Mouse (Mus musculus): ENCODE data around the gene Cmtm7.
A peak's percentile ranks its signal among the peaks of the same experiment; 100 is the strongest.

The Cmtm7 gene

GRCm38 (mm10) chr9:114794491-114794890 lies 12.8 kb upstream of the Cmtm7 start:
- no peak for DNase-seq

- no peak for DNase-seq
Measured at GRCm38 (mm10) chr9:114793764-114794295, 12.2 kb upstream of the Cmtm7 start.

GRCm38 (mm10) chr9:114789989-114790388 lies 8.3 kb upstream of the Cmtm7 start:
- no peak for DNase-seq

- no peak for DNase-seq
Measured at GRCm38 (mm10) chr9:114789557-114789956, 7.9 kb upstream of the Cmtm7 start.

- DNase-seq = no peak
Measured at GRCm38 (mm10) chr9:114788697-114789096, 7.0 kb upstream of the Cmtm7 start.

- DNase-seq = no peak
Measured at GRCm38 (mm10) chr9:114787716-114788115, 6.1 kb upstream of the Cmtm7 start.

GRCm38 (mm10) chr9:114787134-114787533 lies 5.5 kb upstream of the Cmtm7 start:
- DNase-seq = no peak

GRCm38 (mm10) chr9:114785432-114786125 lies 3.9 kb upstream of the Cmtm7 start:
- peak; percentile 43 to 63 for DNase-seq

GRCm38 (mm10) chr9:114780746-114781525 lies 720 bp downstream of the Cmtm7 start:
- peak; percentile 67 to 76 for DNase-seq

GRCm38 (mm10) chr9:114779984-114780745 lies 1.5 kb downstream of the Cmtm7 start:
- peak; percentile 25 to 39 for DNase-seq

GRCm38 (mm10) chr9:114778877-114779276 lies 2.8 kb downstream of the Cmtm7 start:
- no peak for DNase-seq

- DNase-seq = no peak
Measured at GRCm38 (mm10) chr9:114778047-114778390, 3.6 kb downstream of the Cmtm7 start.

GRCm38 (mm10) chr9:114777178-114778046 lies 4.2 kb downstream of the Cmtm7 start:
- DNase-seq = no peak

- DNase-seq = no peak
Measured at GRCm38 (mm10) chr9:114776361-114776760, 5.3 kb downstream of the Cmtm7 start.

- peak in 1 of 2 experiments; percentile 40 for DNase-seq
Measured at GRCm38 (mm10) chr9:114775272-114775671, 6.4 kb downstream of the Cmtm7 start.

GRCm38 (mm10) chr9:114774629-114775028 lies 7.0 kb downstream of the Cmtm7 start:
- DNase-seq = no peak

- DNase-seq = no peak
Measured at GRCm38 (mm10) chr9:114771565-114771964, 10.1 kb downstream of the Cmtm7 start.

GRCm38 (mm10) chr9:114770224-114770623 lies 11.4 kb downstream of the Cmtm7 start:
- no peak for DNase-seq

- DNase-seq = peak; percentile 37 to 51
Measured at GRCm38 (mm10) chr9:114768066-114768465, 13.6 kb downstream of the Cmtm7 start.

GRCm38 (mm10) chr9:114767507-114767906 lies 14.1 kb downstream of the Cmtm7 start:
- peak in 1 of 2 experiments; percentile 36 for DNase-seq

- DNase-seq = peak; percentile 67 to 78
Measured at GRCm38 (mm10) chr9:114767030-114767429, 14.6 kb downstream of the Cmtm7 start.

- DNase-seq = peak; percentile 77 to 82
Measured at GRCm38 (mm10) chr9:114763341-114763740, 18.3 kb downstream of the Cmtm7 start.

Data from kidney, postnatal 4 days (tissue).